Mouse (Mus musculus): ENCODE measurements around the gene Mog.

DNA sequence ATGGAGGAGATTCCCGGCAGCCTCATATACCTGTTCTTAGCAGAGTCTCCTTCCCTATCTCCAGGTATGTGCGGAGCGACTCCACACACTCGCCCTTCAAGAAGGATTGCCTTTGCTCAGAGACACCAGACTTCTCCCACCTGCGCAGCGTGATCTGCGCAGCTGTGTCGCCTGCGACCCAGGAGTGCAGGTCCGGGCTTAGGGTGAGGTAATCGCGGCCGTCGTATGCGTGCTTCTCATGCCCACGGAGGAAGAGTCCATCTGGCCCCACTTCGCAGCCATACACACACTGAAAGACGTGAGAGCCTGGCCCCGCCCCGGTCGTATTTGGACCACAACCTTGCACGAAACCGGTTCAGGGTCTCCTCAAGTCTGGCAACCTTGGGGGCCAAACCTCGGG is 34.7 kb downstream of the Mog start:
- no peak for TF ChIP-seq CTCF (IDR thresholded peaks at IDR 0.05; ENCODE audit: borderline replicate concordance, control insufficient read depth, extremely low read depth, insufficient read depth, low read length, poor library complexity)
- no peak for TF ChIP-seq POLR2A (IDR thresholded peaks at IDR 0.05; ENCODE audit: control insufficient read depth, extremely low read depth, insufficient read depth, low read length, poor library complexity)

Data from thymus, adult 2 months (tissue).